Mouse (Mus musculus): Measurements from ENCODE around the gene Olfr1087.
"Not testable (repeated sequence)": the region's sequence is repeated elsewhere in the genome, so short reads cannot be mapped to it uniquely, and the experiment has no call there.

Olfr1087 gene

DNA sequence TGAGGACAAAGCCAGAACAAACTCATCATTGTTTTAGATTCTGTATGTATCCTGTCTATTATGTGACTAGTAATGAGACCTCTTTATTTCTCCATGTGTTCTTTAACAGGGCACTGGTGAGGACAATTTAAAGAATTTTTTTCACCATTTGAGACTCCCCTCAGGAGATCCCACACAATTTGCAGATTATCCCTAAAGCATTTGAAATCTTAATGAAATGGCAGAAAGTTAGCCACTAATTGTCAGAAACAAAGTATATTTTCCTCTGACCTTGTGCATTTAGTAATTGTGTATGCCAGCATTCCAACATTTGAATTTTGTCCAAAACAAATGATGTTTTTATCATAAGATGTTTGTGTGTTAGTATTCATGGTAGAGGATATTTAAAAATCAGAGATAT lies at the start of gene Olfr1087:
TSS of gene Olfr1087 (minus strand) at position 101 of the 400 bp plus-strand sequence.
- no peak for DNase-seq (ENCODE audit: low spot score)

DNA sequence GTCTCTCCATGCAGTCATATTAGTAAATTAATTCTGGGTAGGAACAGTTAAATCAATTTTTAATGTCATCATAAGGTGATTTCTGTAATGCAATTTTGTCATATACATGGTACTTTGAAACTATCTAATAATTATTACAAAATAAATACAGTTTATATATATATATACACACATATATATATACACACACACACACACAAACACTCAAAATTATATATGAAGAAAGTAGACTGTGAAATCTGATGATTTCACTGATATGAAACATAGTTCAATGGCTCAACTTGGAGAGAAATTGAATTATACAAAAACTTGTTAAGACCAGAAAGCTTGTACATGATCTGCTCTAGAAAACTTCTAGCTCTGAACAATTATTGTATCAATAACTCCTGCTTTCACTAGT lies 35.4 kb upstream of the Olfr1087 start, which contains the start of gene Olfr1089:
TSS of gene Olfr1089 (minus strand) at position 101 of the 400 bp plus-strand sequence.
- no peak for DNase-seq (ENCODE audit: low spot score)

DNA sequence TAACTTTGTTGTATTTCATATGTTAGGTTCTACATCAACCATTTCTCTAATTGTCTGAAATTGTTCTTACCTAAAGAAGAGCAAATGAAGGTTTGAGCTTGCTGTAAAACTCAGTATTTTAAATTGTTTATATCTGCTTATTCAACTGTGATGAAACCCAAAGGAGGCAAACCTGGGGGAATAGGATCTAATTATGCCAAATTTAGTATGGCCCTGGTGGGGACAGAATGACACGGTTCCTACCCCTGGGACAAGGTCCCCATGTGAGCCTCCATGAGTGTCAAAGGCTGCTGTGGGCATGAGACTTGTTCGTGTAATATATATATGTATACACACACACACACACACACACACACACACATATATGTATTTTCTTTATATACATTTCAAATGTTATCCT lies 18.2 kb downstream of the Olfr1087 start, which contains the start of gene Olfr1086:
TSS of gene Olfr1086 (minus strand) at position 101 of the 400 bp plus-strand sequence.
- DNase-seq (ENCODE audit: low spot score), result no peak

DNA sequence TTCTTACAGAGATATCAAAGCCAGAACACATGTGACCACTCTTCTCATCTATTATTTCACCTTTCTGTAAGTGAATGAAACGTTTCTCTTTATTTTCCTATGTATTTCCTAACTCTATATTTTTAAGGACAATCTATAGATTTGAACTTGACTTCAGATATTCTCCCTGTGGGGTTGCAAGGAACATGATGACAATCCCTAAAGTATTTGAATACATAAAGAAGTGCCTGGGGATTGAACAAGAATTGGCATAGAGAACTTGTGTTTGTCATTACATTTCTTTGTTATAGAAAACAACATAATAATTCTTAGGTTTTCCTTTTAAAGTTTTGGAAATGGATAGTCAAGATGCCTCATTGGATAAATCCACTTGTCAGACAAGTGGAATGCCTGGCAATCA lies 36.3 kb downstream of the Olfr1087 start, which contains the start of gene Olfr1085:
TSS of gene Olfr1085 (minus strand) at position 101 of the 400 bp plus-strand sequence.
- no peak for DNase-seq (ENCODE audit: low spot score)

DNA sequence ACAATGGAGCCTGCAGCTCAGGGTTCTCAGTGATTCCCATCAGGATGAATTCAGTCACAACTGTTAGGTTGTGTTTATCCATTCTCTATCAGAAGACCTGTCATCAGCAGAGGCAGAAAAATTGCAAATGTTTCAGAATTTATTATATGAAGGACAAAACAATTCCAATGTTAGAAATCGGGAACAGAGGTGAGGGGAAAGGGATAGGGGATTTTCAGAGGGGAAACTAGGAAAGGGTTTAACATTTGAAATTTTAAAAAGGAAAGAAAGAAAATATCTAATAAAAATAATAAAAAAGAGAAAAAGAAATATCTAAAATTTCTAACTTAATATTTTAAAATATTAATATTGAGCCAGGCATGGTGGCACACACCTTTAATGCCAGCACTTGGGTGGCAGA lies 58.6 kb downstream of the Olfr1087 start, which contains the start of gene Olfr1084:
TSS of gene Olfr1084 (minus strand) at position 101 of the 400 bp plus-strand sequence.
- DNase-seq (ENCODE audit: low spot score), result not testable (repeated sequence)

Measured in urinary bladder, postnatal 10 days (tissue).